Mouse (Mus musculus): Measurements from ENCODE around the gene Jup. TPM values are rescaled to one million over a fixed set of nuclear protein-coding genes. Genes with fewer than 3 reads are reported as not detected.

Jup gene
- total RNA-seq (2021) = 10 to 100 TPM; 46.3 to 49.9 TPM

- intact Hi-C loops (cut with DNase I) = no loop called here
- DNase-seq (ENCODE audit: extremely low spot score in 1 of 2, low spot score in 2 of 2) = peak; percentile 100
Measured at GRCm38 (mm10) chr11:100397600-100398389, at the start of gene Jup. Gene Jup, minus strand, starts transcription at chr11:100397763.

GRCm38 (mm10) chr11:100442625-100443024, 45.1 kb upstream of the Jup start:
- intact Hi-C loops (cut with DNase I) = no loop called here
- no peak for DNase-seq (ENCODE audit: extremely low spot score in 1 of 2, low spot score in 2 of 2)

- intact Hi-C loops (cut with DNase I) = no loop called here
- DNase-seq (ENCODE audit: extremely low spot score in 1 of 2, low spot score in 2 of 2) = no peak
Measured at GRCm38 (mm10) chr11:100441797-100442196, 44.2 kb upstream of the Jup start, which contains the start of the genes Nt5c3b and Klhl10. Gene Nt5c3b, minus strand, starts transcription at chr11:100441808. Gene Klhl10, plus strand, starts transcription at chr11:100441917.

- intact Hi-C loops (cut with DNase I) = no loop called here
- peak; percentile 79 to 92 for DNase-seq (ENCODE audit: extremely low spot score in 1 of 2, low spot score in 2 of 2)
Measured at GRCm38 (mm10) chr11:100440691-100441522, 43.3 kb upstream of the Jup start.

- DNase-seq (ENCODE audit: extremely low spot score in 1 of 2, low spot score in 2 of 2) = no peak
- intact Hi-C loops (cut with DNase I) = no loop called here
Measured at GRCm38 (mm10) chr11:100437901-100438300, 40.3 kb upstream of the Jup start.

GRCm38 (mm10) chr11:100435678-100436246, 38.2 kb upstream of the Jup start:
- DNase-seq (ENCODE audit: extremely low spot score in 1 of 2, low spot score in 2 of 2) = no peak
- intact Hi-C loops (cut with DNase I) = no loop called here

GRCm38 (mm10) chr11:100432002-100432401, 34.4 kb upstream of the Jup start:
- intact Hi-C loops (cut with DNase I) = no loop called here
- no peak for DNase-seq (ENCODE audit: extremely low spot score in 1 of 2, low spot score in 2 of 2)

GRCm38 (mm10) chr11:100430052-100430451, 32.5 kb upstream of the Jup start:
- intact Hi-C loops (cut with DNase I) = no loop called here
- no peak for DNase-seq (ENCODE audit: extremely low spot score in 1 of 2, low spot score in 2 of 2)

GRCm38 (mm10) chr11:100428612-100429199, 31.1 kb upstream of the Jup start:
- intact Hi-C loops (cut with DNase I) = no loop called here
- peak; percentile 43 to 56 for DNase-seq (ENCODE audit: extremely low spot score in 1 of 2, low spot score in 2 of 2)

GRCm38 (mm10) chr11:100426820-100427219, 29.3 kb upstream of the Jup start:
- intact Hi-C loops (cut with DNase I) = no loop called here
- DNase-seq (ENCODE audit: extremely low spot score in 1 of 2, low spot score in 2 of 2) = no peak

GRCm38 (mm10) chr11:100425851-100426250, 28.3 kb upstream of the Jup start:
- DNase-seq (ENCODE audit: extremely low spot score in 1 of 2, low spot score in 2 of 2) = peak; percentile 40 to 79
- intact Hi-C loops (cut with DNase I) = loop anchor here (2.0 kb wide), 1 partner anchor 37 kb away; no protein-coding TSS in a partner anchor

- DNase-seq (ENCODE audit: extremely low spot score in 1 of 2, low spot score in 2 of 2) = no peak
- intact Hi-C loops (cut with DNase I) = loop anchor here (2.0 kb wide), 1 partner anchor 39 kb away; no protein-coding TSS in a partner anchor
Measured at GRCm38 (mm10) chr11:100423836-100424235, 26.3 kb upstream of the Jup start.

GRCm38 (mm10) chr11:100421537-100421936, 24.0 kb upstream of the Jup start:
- DNase-seq (ENCODE audit: extremely low spot score in 1 of 2, low spot score in 2 of 2) = no peak
- intact Hi-C loops (cut with DNase I) = no loop called here

- intact Hi-C loops (cut with DNase I) = no loop called here
- DNase-seq (ENCODE audit: extremely low spot score in 1 of 2, low spot score in 2 of 2) = peak in 1 of 2 experiments; percentile 80
Measured at GRCm38 (mm10) chr11:100414914-100415822, 17.6 kb upstream of the Jup start, which contains the start of gene Fkbp10. Gene Fkbp10, plus strand, starts transcription at chr11:100415697.

- DNase-seq (ENCODE audit: extremely low spot score in 1 of 2, low spot score in 2 of 2) = peak in 1 of 2 experiments; percentile 90
- intact Hi-C loops (cut with DNase I) = no loop called here
Measured at GRCm38 (mm10) chr11:100414021-100414913, 16.7 kb upstream of the Jup start, which contains the start of gene P3h4. Gene P3h4, minus strand, starts transcription at chr11:100414836.

GRCm38 (mm10) chr11:100413541-100413940, 16.0 kb upstream of the Jup start:
- intact Hi-C loops (cut with DNase I) = no loop called here
- DNase-seq (ENCODE audit: extremely low spot score in 1 of 2, low spot score in 2 of 2) = no peak

GRCm38 (mm10) chr11:100411736-100412135, 14.2 kb upstream of the Jup start:
- DNase-seq (ENCODE audit: extremely low spot score in 1 of 2, low spot score in 2 of 2) = no peak
- intact Hi-C loops (cut with DNase I) = no loop called here
